Mouse (Mus musculus) bone marrow, adult 2 months (tissue): ENCODE results near the gene Polr3a. TPM values are rescaled to one million over a fixed set of nuclear protein-coding genes. Genes with fewer than 3 reads are reported as not detected.

Experiments
- H3K27ac ChIP-seq: fragments of 200-500 bp; 2 replicates; pipeline ENCODE4 v1.5.1; 2012; ENCODE audit warnings: low read depth, mild to moderate bottlenecking, control low read depth, inconsistent platforms, low read length; ENCODE audit not compliant: control insufficient read depth, poor library complexity, insufficient read depth
- H3K4me1 ChIP-seq: fragments of 200-500 bp; 2 replicates; pipeline ENCODE4 v1.6.1; 2011; ENCODE audit warnings: low read length; ENCODE audit not compliant: control insufficient read depth, insufficient read depth
- H3K4me3 ChIP-seq: fragments of 200-500 bp; replicated peaks from 2 replicates; pipeline ENCODE3; 2011; ENCODE audit warnings: mild to moderate bottlenecking, low read depth, low read length, control low read depth; ENCODE audit not compliant: control insufficient read depth
- CTCF ChIP-seq: fragments of 200-500 bp; IDR thresholded peaks from 2 replicates; pipeline ENCODE4 v1.5.1; 2011; ENCODE audit warnings: low read length, control low read depth; ENCODE audit not compliant: control insufficient read depth, insufficient read depth
- POLR2A ChIP-seq: fragments of 200-500 bp; IDR thresholded peaks from 2 replicates; pipeline ENCODE4 v1.6.1; 2011; ENCODE audit warnings: low read depth, mild to moderate bottlenecking, control low read depth, low read length, borderline replicate concordance; ENCODE audit not compliant: control insufficient read depth
- whole genome bisulfite sequencing: fragments of 180-500 bp; shearing (Covaris S2); methylation state at CpG from one replicate; pipeline ENCODE4 v1.1.7; 2018; 5-methylcytosine and 5-hydroxymethylcytosine counted together
- polyA plus RNA-seq: library from polyadenylated mRNA; stranded (reverse); fragments of >200 nt; gene quantifications from 2 replicates; pipeline ENCODE4 v1.2.4, GENCODE M21; 2011; ENCODE audit warnings: low replicate concordance; ENCODE audit not compliant: missing spikeins, insufficient read depth, insufficient read length

Gene Polr3a
- polyA plus RNA-seq, result 3.8 and 6.9 TPM in 2 replicates

DNA sequence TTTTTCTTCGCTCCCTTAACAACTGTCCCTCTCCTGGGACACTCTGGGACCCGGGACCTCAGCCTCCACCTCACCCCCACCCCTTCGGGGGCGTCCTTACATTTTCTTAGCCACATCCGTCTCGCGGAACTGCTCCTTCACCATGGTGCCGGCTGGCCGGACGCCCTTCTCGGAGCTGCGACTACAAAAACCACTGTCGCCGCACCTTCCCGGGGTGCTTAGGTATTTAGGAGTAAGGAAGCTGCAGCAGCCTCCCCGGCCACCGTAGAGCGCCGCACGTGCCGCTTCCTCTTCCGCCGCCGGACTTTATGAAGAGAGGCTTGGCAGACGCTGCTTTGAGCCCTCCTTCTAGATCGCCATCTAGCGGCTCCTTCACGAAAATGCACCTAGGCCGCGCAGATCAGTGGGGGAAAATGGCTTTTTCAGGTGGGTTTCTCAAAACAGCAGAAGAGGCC, at the start of gene Polr3a, which contains the start of gene Rps24:
Gene Polr3a (minus strand): TSS at position 286 of the 455 bp plus-strand sequence.
Gene Rps24 (plus strand): TSS at position 353 of the 455 bp plus-strand sequence.
- Histone ChIP-seq H3K4me1 (peaks cover 4% of the 10 kb centered on the region; the same call in 1 of the 2 replicates), H3K27ac (no peak within 1 kb of the TSS; the same call in 1 of the 2 replicates), H3K4me3 (peak within 1 kb of the TSS; percentile 97)
- TF ChIP-seq POLR2A (peak; percentile 61; the same call in 1 of the 2 replicates), CTCF (peak; percentile 81)
- WGBS, result under 1% methylated on average over 30 of the region's 30 CpGs

DNA sequence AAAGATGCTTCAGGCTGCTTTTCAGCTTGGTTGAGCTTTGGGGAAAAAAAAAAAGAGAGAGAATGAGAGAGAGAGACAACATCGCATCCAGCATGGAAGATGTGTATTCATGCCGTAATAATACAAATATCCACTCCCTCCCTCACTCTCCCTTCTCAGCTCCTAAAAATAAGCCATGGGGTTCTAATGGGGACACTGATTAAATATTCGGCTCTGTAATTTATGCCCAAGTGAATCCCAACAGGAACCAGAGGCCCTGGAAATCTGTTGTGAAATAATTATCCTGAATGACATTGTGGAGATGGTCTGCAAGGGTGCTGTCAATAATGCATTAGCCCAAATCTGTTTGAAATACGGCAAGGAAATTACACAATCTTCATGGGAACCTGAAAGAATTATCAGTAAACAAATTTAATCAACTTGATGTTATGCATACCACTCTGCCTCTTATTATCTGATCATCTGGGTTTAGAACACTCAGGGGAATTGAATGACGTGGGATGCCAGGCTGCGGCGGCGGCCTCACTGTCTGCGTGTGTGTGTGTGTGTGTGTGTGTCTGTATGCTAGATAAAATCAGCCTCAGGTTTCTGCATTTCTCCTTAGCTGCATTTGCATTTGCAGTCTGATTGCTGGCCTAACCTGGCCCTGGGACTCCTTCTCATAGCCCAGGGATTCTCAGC, 48.1 kb upstream of the Polr3a start:
- no peaks in the 10 kb centered on the region for H3K4me1 ChIP-seq
- no peak overlapping the region for H3K27ac ChIP-seq
- 82% methylated on average over 9 of the region's 9 CpGs for WGBS
- TF ChIP-seq POLR2A (no peak), CTCF (no peak)
- no peak overlapping the region for H3K4me3 ChIP-seq

DNA sequence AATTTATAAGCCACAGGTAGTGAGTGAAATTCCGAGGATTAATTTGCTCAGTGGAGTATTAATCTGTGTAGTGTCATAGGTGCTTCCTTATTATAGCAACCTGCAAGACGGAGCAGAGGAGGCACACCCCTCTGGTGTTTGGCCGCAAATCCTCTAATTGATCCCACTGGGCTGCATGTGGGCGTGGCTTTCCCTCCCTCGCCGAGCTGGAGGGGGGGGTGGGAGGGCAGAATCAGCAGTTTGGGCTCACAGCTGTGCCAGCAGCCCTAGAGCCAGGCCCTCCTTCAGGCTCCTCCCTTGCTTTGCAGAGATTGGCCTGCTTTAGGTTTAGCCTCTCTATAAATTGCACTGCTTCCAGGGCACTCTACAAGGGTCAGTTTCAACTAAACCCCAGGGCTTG, 43.4 kb upstream of the Polr3a start:
- 26% methylated on average over 6 of the region's 6 CpGs for WGBS
- H3K4me1 ChIP-seq, result no peaks in the 10 kb centered on the region
- TF ChIP-seq CTCF, result no peak
- TF ChIP-seq POLR2A, result no peak
- H3K27ac ChIP-seq, result no peak overlapping the region
- H3K4me3 ChIP-seq, result no peak overlapping the region

DNA sequence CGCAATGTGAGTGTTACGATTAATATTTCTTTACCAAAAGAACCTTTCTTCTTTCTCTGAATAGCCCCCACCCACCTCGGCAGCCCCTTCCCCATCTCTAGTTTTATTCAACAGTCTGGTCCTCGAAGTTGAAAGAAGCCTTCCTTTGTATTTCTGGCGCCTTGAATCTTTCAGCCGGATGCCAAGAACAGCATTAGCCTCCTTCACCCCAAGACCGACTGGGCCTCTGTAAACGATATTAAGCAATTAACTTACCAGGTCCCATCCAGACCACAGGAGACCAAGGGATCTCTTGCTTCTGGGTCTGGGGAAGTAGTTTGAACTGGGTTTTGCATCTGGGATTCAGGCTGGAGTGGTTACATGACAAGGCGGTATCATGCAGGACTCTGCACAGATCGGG, 39.6 kb upstream of the Polr3a start:
- no peak for TF ChIP-seq POLR2A
- no peak for TF ChIP-seq CTCF
- 72% methylated on average over 10 of the region's 10 CpGs for WGBS

DNA sequence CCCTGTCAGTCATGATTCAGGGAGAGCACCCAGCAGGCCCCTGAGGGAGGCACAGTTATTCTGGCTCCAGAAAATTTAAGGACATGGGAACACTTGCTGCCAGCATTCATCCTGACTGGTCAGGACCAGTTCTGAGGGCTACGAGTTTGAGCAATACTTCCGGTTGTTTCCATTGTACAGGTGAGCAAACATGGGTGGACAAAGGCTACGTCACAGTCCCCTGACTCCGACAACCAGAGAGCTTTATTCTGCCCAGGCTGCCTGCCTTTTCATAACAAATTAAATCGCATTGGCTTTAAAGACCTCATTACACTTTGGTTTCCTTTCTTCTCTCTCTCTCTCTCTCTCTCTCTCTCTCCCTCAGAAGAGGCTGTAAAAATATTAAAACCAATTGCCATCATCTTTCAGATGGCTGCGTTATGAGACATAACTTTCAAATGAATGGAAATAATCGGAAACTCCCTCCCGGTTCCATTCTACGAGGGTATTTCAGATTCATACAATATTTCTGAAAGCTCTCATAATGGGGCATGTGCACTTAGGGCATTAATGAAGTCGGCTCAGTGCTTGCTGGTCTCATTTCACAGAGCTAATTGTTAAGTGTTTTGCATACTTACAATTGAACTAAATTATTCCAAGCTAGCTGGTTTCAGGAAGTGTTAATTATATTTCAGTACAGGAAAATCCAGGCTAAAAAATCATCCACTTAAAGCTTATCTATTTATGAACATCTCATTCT, 39.0 kb upstream of the Polr3a start:
- Histone ChIP-seq H3K4me1 (no peaks in the 10 kb centered on the region), H3K27ac (no peak overlapping the region), H3K4me3 (no peak overlapping the region)
- WGBS, result 81% methylated on average over 10 of the region's 10 CpGs
- TF ChIP-seq CTCF (no peak), POLR2A (no peak)

More for the DNA sequence above, 39.6 kb upstream of the Polr3a start:
- H3K27ac ChIP-seq, result no peak overlapping the region
- H3K4me1 ChIP-seq, result no peaks in the 10 kb centered on the region
- no peak overlapping the region for H3K4me3 ChIP-seq

DNA sequence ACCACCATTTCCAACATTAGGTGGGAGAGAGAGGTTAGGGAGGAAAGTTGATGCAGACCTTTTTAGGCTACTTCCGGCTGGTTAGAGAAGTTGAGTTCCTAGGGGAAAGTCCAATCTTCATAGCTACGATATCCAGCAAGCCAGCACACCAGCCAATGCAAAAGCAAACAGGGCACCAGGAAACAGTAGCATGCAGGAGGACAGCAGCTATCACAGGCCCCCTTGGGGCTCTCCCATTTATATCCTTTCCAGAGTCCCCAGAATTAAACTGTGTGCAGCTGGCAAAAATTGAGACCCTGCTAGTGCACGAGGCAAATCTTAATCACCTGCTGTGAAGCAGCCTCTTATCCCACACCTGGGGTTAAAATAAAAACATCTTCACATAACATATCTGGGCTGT, 38.3 kb upstream of the Polr3a start:
- no peak overlapping the region for H3K4me3 ChIP-seq
- 73% methylated on average over 3 of the region's 3 CpGs for WGBS
- no peaks in the 10 kb centered on the region for H3K4me1 ChIP-seq
- no peak overlapping the region for H3K27ac ChIP-seq
- no peak for TF ChIP-seq POLR2A
- no peak for TF ChIP-seq CTCF

DNA sequence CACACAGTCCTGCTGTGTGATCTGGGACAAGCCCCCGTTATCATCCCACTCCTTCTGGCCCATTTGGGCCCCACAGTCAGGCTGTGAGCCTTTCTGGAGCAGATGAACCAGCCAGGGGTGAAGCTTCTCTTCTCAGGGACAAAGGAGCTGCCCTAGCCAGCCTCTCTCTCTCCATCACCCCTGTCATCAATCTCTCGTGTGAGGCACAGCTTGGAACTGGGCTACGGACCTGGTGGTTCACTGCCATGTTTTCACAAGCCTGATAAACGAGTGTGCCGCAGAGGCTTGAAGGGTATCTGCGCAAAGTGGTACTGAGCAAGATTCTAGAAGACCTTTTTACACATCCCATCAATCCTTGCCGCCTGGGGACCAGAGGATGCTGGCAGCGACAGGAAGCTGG, 34.7 kb upstream of the Polr3a start:
- H3K4me3 ChIP-seq, result no peak overlapping the region
- 67% methylated on average over 8 of the region's 8 CpGs for WGBS
- TF ChIP-seq POLR2A (no peak), CTCF (no peak)
- H3K27ac ChIP-seq, result no peak overlapping the region
- no peaks in the 10 kb centered on the region for H3K4me1 ChIP-seq

DNA sequence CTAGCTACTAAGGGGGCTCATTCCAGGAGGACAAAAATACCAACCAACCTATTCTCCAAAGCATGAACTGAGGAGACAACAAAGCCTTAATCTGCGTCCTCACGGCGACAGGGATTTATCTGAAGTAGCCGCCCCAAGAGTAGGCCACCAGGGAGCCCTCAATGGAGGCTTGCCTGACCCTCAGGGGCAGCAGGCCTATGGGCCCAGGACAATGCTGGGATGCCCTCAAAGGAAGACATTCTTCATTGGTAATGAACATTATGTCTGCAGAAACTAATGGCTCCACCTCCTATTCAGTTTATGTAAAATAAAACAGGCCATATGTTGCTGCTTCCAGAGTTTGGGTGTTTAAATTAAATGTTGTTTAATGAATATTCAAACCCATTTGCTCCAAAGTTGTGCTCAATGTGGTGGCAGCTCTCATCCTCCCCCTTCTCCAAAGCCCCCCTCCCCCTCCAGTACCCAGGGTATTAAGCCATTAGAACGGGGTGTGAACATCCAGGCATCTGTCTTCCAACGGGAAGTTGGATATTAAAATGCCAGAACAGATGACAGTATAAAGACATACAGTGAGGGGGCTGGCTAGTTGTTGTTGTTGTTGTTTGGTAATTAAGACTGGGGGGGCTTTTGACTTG, 25.8 kb upstream of the Polr3a start:
- 84% methylated on average over 6 of the region's 6 CpGs for WGBS
- Histone ChIP-seq H3K27ac (no peak overlapping the region), H3K4me1 (no peaks in the 10 kb centered on the region), H3K4me3 (no peak overlapping the region)
- TF ChIP-seq CTCF (no peak), POLR2A (no peak)
